Mouse (Mus musculus): Measurements from ENCODE around the gene Rbm14. TPM values are rescaled to one million over a fixed set of nuclear protein-coding genes. Genes with fewer than 3 reads are reported as not detected.

The Rbm14 gene
- polyA plus RNA-seq, 1 experiment from 2014 or later, result 75.9 TPM

DNA sequence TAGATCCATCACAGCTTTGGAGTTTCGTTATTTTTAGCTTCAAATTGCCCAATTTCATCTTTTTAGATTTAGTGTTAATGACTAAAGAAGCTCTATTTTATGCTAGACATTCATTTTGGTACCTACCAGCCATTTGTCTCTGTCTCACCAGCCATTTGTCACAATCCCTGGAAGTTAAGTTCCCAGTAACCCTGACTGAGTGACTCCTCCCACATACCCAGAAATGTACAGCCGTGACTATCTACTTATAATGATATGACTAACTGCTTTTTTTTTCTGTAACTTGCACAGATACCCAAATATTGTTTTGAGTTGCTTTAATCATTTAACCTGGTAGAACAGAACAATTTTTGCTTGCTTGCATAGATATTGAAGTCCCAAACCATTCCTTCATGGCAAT lies 34.4 kb upstream of the Rbm14 start:
- H3K36me3 ChIP-seq (ENCODE audit: control insufficient read depth, insufficient read depth, low read length), result no peaks in the 10 kb centered on the region
- no peaks in the 10 kb centered on the region for H3K9me3 ChIP-seq (ENCODE audit: control insufficient read depth, low read depth, low read length)
- WGBS, result 55% methylated on average over 2 of the region's 2 CpGs
- H3K27ac ChIP-seq (ENCODE audit: low read length), result no peak overlapping the region
- H3K9ac ChIP-seq (replicated peaks; ENCODE audit: low read depth, low read length), result no peak overlapping the region
- 0 out of 2 replicates have a peak, but pooled peaks cover 8% of the 10 kb centered on the region for H3K27me3 ChIP-seq (ENCODE audit: control insufficient read depth, insufficient read depth, low read length)
- ATAC-seq (ENCODE audit: insufficient number of reproducible peaks, insufficient read depth, low FRiP score, low read depth), result no peak
- H3K4me2 ChIP-seq (replicated peaks; ENCODE audit: low read depth, low read length), result no peak overlapping the region
- no peak overlapping the region for H3K4me3 ChIP-seq (ENCODE audit: low read depth, low read length)
- no peaks in the 10 kb centered on the region for H3K4me1 ChIP-seq (ENCODE audit: control insufficient read depth, insufficient read depth, low read length)

DNA sequence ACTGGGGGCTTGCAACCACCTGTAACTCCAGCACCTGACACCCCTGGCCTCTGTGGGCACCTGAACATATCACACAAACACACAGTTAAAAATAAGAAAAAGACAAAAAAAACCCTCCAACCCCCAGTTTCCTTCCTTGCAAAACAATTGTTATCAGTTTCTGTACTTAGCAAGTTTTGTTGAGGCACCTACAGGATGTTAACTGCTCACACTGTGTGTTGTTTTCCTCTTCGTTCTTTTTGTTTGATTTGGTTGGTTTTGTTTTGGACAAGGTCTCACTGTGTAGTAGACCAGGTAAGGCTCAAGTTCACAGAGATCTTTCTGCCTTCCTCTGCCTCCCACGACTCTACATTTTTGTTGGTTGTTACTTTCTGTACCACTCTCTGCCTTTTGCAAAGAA lies 31.2 kb upstream of the Rbm14 start:
- no peak overlapping the region for H3K4me2 ChIP-seq (replicated peaks; ENCODE audit: low read depth, low read length)
- H3K36me3 ChIP-seq (ENCODE audit: control insufficient read depth, insufficient read depth, low read length), result no peaks in the 10 kb centered on the region
- H3K4me1 ChIP-seq (ENCODE audit: control insufficient read depth, insufficient read depth, low read length), result 0 out of 2 replicates have a peak, but pooled peaks cover 13% of the 10 kb centered on the region
- H3K27me3 ChIP-seq (ENCODE audit: control insufficient read depth, insufficient read depth, low read length), result peaks cover 8% of the 10 kb centered on the region; the same call in 1 of the 2 replicates
- 78% methylated on average over 2 of the region's 2 CpGs for WGBS
- H3K27ac ChIP-seq (ENCODE audit: low read length), result no peak overlapping the region
- H3K9ac ChIP-seq (replicated peaks; ENCODE audit: low read depth, low read length), result no peak overlapping the region
- H3K4me3 ChIP-seq (ENCODE audit: low read depth, low read length), result no peak overlapping the region
- H3K9me3 ChIP-seq (ENCODE audit: control insufficient read depth, low read depth, low read length), result no peaks in the 10 kb centered on the region
- ATAC-seq (ENCODE audit: insufficient number of reproducible peaks, insufficient read depth, low FRiP score, low read depth), result no peak

- H3K4me2 ChIP-seq (replicated peaks; ENCODE audit: low read depth, low read length), result no peak overlapping the region
- H3K36me3 ChIP-seq (ENCODE audit: control insufficient read depth, insufficient read depth, low read length), result no peaks in the 10 kb centered on the region
- H3K9me3 ChIP-seq (ENCODE audit: control insufficient read depth, low read depth, low read length), result no peaks in the 10 kb centered on the region
- H3K27ac ChIP-seq (ENCODE audit: low read length), result no peak overlapping the region
- 0 out of 2 replicates have a peak, but pooled peaks cover 13% of the 10 kb centered on the region for H3K4me1 ChIP-seq (ENCODE audit: control insufficient read depth, insufficient read depth, low read length)
- H3K27me3 ChIP-seq (ENCODE audit: control insufficient read depth, insufficient read depth, low read length), result peaks cover 8% of the 10 kb centered on the region; the same call in 1 of the 2 replicates
- 80% methylated on average over 9 of the region's 9 CpGs for WGBS
- no peak for ATAC-seq (ENCODE audit: insufficient number of reproducible peaks, insufficient read depth, low FRiP score, low read depth)
- no peak overlapping the region for H3K9ac ChIP-seq (replicated peaks; ENCODE audit: low read depth, low read length)
- no peak overlapping the region for H3K4me3 ChIP-seq (ENCODE audit: low read depth, low read length)
Observed at GRCm38 (mm10) chr19:4840848-4841247, 29.4 kb upstream of the Rbm14 start.

DNA sequence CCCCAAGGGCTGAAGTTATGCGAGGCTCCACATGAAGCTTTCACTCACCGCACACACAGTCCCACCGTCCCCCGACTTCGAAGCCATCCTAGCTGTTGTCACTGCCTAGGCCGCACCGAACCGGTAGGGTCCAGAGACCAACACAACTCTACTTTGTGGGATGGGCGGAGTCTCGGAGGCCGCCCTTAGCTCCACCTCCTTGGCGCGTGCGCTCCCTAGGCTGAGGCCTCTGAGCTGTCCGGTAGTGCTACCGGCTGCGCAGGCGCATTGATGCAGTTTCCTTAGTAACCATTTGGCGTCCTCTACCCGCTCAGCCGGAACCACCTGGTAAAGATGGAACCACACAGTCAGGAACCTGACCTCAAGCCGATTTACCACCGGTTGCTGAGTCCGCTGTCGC lies 27.7 kb upstream of the Rbm14 start, which contains the start of the genes Ccs and Ccdc87:
TSS of gene Ccs (minus strand) at position 184 of the 400 bp plus-strand sequence.
TSS of gene Ccdc87 (plus strand) at position 218 of the 400 bp plus-strand sequence.
- H3K4me3 ChIP-seq (ENCODE audit: low read depth, low read length), result peak within 1 kb of the TSS; percentile 55
- H3K36me3 ChIP-seq (ENCODE audit: control insufficient read depth, insufficient read depth, low read length), result no peaks in the 10 kb centered on the region
- H3K27me3 ChIP-seq (ENCODE audit: control insufficient read depth, insufficient read depth, low read length), result peaks cover 8% of the 10 kb centered on the region; the same call in 1 of the 2 replicates
- ATAC-seq (ENCODE audit: insufficient number of reproducible peaks, insufficient read depth, low FRiP score, low read depth), result peak; percentile 99
- H3K4me1 ChIP-seq (ENCODE audit: control insufficient read depth, insufficient read depth, low read length), result 0 out of 2 replicates have a peak, but pooled peaks cover 13% of the 10 kb centered on the region
- H3K27ac ChIP-seq (ENCODE audit: low read length), result no peak within 1 kb of the TSS
- peak within 1 kb of the TSS; percentile 54 for H3K9ac ChIP-seq (replicated peaks; ENCODE audit: low read depth, low read length)
- no peaks in the 10 kb centered on the region for H3K9me3 ChIP-seq (ENCODE audit: control insufficient read depth, low read depth, low read length)
- under 1% methylated on average over 25 of the region's 25 CpGs for WGBS
- H3K4me2 ChIP-seq (replicated peaks; ENCODE audit: low read depth, low read length), result peak within 1 kb of the TSS; percentile 78

- Histone ChIP-seq H3K4me1 (ENCODE audit: control insufficient read depth, insufficient read depth, low read length) (0 out of 2 replicates have a peak, but pooled peaks cover 13% of the 10 kb centered on the region), H3K9me3 (ENCODE audit: control insufficient read depth, low read depth, low read length) (no peaks in the 10 kb centered on the region), H3K9ac (replicated peaks; ENCODE audit: low read depth, low read length) (peak overlapping the region; percentile 54), H3K4me2 (replicated peaks; ENCODE audit: low read depth, low read length) (peak overlapping the region; percentile 78), H3K4me3 (ENCODE audit: low read depth, low read length) (peak overlapping the region; percentile 55), H3K27ac (ENCODE audit: low read length) (no peak overlapping the region), H3K27me3 (ENCODE audit: control insufficient read depth, insufficient read depth, low read length) (peaks cover 8% of the 10 kb centered on the region; the same call in 1 of the 2 replicates), H3K36me3 (ENCODE audit: control insufficient read depth, insufficient read depth, low read length) (no peaks in the 10 kb centered on the region)
- 27% methylated on average over 10 of the region's 10 CpGs for WGBS
- ATAC-seq (ENCODE audit: insufficient number of reproducible peaks, insufficient read depth, low FRiP score, low read depth), result no peak
Observed at GRCm38 (mm10) chr19:4838526-4839140, 27.2 kb upstream of the Rbm14 start.

- WGBS, result 94% methylated on average over 6 of the region's 6 CpGs
Observed at GRCm38 (mm10) chr19:4837049-4837448, 25.6 kb upstream of the Rbm14 start.

DNA sequence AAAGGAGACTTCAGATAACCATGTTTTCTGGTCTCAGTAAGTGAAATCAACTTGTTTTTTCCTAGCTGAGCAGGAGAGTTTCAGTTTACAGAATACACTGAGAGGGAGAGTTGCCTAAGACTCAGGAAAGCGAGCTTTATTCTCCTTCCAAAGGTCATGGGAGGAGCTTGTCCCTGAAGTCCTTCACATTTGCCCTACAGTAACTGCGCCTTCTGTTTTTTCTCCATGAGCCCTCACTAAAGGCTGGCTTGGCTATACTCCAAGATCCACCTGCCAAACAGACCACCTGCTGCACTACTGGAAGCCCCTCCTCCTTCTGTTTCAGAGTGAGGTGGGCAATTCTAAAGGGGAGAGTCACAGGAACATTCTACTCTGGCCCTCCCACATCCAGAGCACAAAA lies 24.7 kb upstream of the Rbm14 start:
- H3K9ac ChIP-seq (replicated peaks; ENCODE audit: low read depth, low read length), result no peak overlapping the region
- H3K4me3 ChIP-seq (ENCODE audit: low read depth, low read length), result no peak overlapping the region
- H3K27me3 ChIP-seq (ENCODE audit: control insufficient read depth, insufficient read depth, low read length), result no peaks in the 10 kb centered on the region; the same call in 1 of the 2 replicates
- ATAC-seq (ENCODE audit: insufficient number of reproducible peaks, insufficient read depth, low FRiP score, low read depth), result no peak
- no peaks in the 10 kb centered on the region for H3K9me3 ChIP-seq (ENCODE audit: control insufficient read depth, low read depth, low read length)
- H3K36me3 ChIP-seq (ENCODE audit: control insufficient read depth, insufficient read depth, low read length), result peaks cover 6% of the 10 kb centered on the region
- 0 out of 2 replicates have a peak, but pooled peaks cover 13% of the 10 kb centered on the region for H3K4me1 ChIP-seq (ENCODE audit: control insufficient read depth, insufficient read depth, low read length)
- H3K4me2 ChIP-seq (replicated peaks; ENCODE audit: low read depth, low read length), result no peak overlapping the region
- no peak overlapping the region for H3K27ac ChIP-seq (ENCODE audit: low read length)
- WGBS, result 66% methylated on average over 2 of the region's 2 CpGs

More at GRCm38 (mm10) chr19:4837049-4837448, 25.6 kb upstream of the Rbm14 start:
- Histone ChIP-seq H3K4me3 (ENCODE audit: low read depth, low read length) (no peak overlapping the region), H3K36me3 (ENCODE audit: control insufficient read depth, insufficient read depth, low read length) (peaks cover 6% of the 10 kb centered on the region; the same call in 1 of the 2 replicates), H3K9ac (replicated peaks; ENCODE audit: low read depth, low read length) (no peak overlapping the region), H3K27ac (ENCODE audit: low read length) (no peak overlapping the region), H3K4me2 (replicated peaks; ENCODE audit: low read depth, low read length) (no peak overlapping the region), H3K4me1 (ENCODE audit: control insufficient read depth, insufficient read depth, low read length) (0 out of 2 replicates have a peak, but pooled peaks cover 13% of the 10 kb centered on the region), H3K27me3 (ENCODE audit: control insufficient read depth, insufficient read depth, low read length) (peaks cover 5% of the 10 kb centered on the region; the same call in 1 of the 2 replicates), H3K9me3 (ENCODE audit: control insufficient read depth, low read depth, low read length) (no peaks in the 10 kb centered on the region)
- ATAC-seq (ENCODE audit: insufficient number of reproducible peaks, insufficient read depth, low FRiP score, low read depth), result no peak

- no peaks in the 10 kb centered on the region for H3K27me3 ChIP-seq (ENCODE audit: control insufficient read depth, insufficient read depth, low read length)
- no peaks in the 10 kb centered on the region for H3K9me3 ChIP-seq (ENCODE audit: control insufficient read depth, low read depth, low read length)
- H3K4me3 ChIP-seq (ENCODE audit: low read depth, low read length), result no peak overlapping the region
- WGBS, result 85% methylated on average over 8 of the region's 8 CpGs
- H3K9ac ChIP-seq (replicated peaks; ENCODE audit: low read depth, low read length), result no peak overlapping the region
- no peak overlapping the region for H3K27ac ChIP-seq (ENCODE audit: low read length)
- 0 out of 2 replicates have a peak, but pooled peaks cover 10% of the 10 kb centered on the region for H3K4me1 ChIP-seq (ENCODE audit: control insufficient read depth, insufficient read depth, low read length)
- ATAC-seq (ENCODE audit: insufficient number of reproducible peaks, insufficient read depth, low FRiP score, low read depth), result no peak
- no peak overlapping the region for H3K4me2 ChIP-seq (replicated peaks; ENCODE audit: low read depth, low read length)
- peaks cover 8% of the 10 kb centered on the region for H3K36me3 ChIP-seq (ENCODE audit: control insufficient read depth, insufficient read depth, low read length)
Observed at GRCm38 (mm10) chr19:4833977-4834376, 22.5 kb upstream of the Rbm14 start.

All from stomach, embryonic 14.5 days (tissue).